Mouse (Mus musculus): Measurements from ENCODE around the gene Tmem110. TPM values are rescaled to one million over a fixed set of nuclear protein-coding genes. Genes with fewer than 3 reads are reported as not detected.

The Tmem110 gene
- polyA plus RNA-seq, 1 experiment from 2014 or later = 30.4 TPM

- Histone ChIP-seq H3K27me3 (no peaks in the 10 kb centered on the region), H3K4me3 (no peak overlapping the region), H3K4me1 (peaks cover 14% of the 10 kb centered on the region), H3K36me3 (peaks cover 27% of the 10 kb centered on the region), H3K9me3 (no peaks in the 10 kb centered on the region), H3K27ac (no peak overlapping the region; the same call in 1 of the 2 replicates), H3K9ac (no peak overlapping the region), H3K4me2 (replicated peaks) (no peak overlapping the region)
- WGBS = 76% methylated on average over 8 of the region's 8 CpGs
- no peak for ATAC-seq (ENCODE audit: low FRiP score, low read depth)
These were observed 54.9 kb downstream of the Tmem110 start for GRCm38 (mm10) chr14:30880251-30880650.

GRCm38 (mm10) chr14:30880811-30881717, 55.7 kb downstream of the Tmem110 start:
- peaks cover 19% of the 10 kb centered on the region for H3K36me3 ChIP-seq
- no peaks in the 10 kb centered on the region for H3K9me3 ChIP-seq
- no peak overlapping the region for H3K9ac ChIP-seq
- H3K4me2 ChIP-seq (replicated peaks) = no peak overlapping the region
- H3K4me1 ChIP-seq = peaks cover 14% of the 10 kb centered on the region
- no peak for ATAC-seq (ENCODE audit: low FRiP score, low read depth)
- H3K27me3 ChIP-seq = no peaks in the 10 kb centered on the region
- no peak overlapping the region for H3K4me3 ChIP-seq
- no peak overlapping the region for H3K27ac ChIP-seq
- WGBS = 85% methylated on average over 17 of the region's 17 CpGs

DNA sequence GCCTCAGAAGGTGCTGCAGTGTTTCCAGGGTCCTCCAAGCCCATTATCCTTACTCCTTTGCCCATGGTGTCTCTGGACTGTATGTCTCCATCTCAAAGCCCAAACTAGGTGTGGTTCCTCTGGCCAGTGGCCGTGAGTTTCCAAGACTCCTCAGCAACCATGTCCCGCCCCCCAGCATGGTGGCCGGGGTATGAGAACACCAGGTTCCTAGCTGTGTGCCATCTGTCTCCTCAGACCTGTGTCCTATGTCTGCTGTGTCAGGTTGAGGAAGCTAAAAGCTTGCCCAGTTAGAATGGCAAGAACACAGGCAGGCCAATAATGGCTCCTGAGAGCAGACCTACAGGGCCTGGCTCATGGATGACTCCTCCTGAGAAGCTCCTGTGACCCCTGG, 56.3 kb downstream of the Tmem110 start:
- H3K9ac ChIP-seq = no peak overlapping the region
- peaks cover 14% of the 10 kb centered on the region for H3K4me1 ChIP-seq
- peaks cover 13% of the 10 kb centered on the region for H3K36me3 ChIP-seq
- H3K4me3 ChIP-seq = no peak overlapping the region
- H3K27me3 ChIP-seq = no peaks in the 10 kb centered on the region
- no peak overlapping the region for H3K27ac ChIP-seq
- ATAC-seq (ENCODE audit: low FRiP score, low read depth) = no peak
- WGBS = 79% methylated on average over 3 of the region's 3 CpGs
- H3K9me3 ChIP-seq = no peaks in the 10 kb centered on the region
- H3K4me2 ChIP-seq (replicated peaks) = no peak overlapping the region

GRCm38 (mm10) chr14:30885298-30885697, 59.9 kb downstream of the Tmem110 start:
- Histone ChIP-seq H3K4me1 (peaks cover 8% of the 10 kb centered on the region; the same call in 1 of the 2 replicates), H3K9me3 (no peaks in the 10 kb centered on the region), H3K27me3 (no peaks in the 10 kb centered on the region), H3K27ac (no peak overlapping the region), H3K36me3 (no peaks in the 10 kb centered on the region), H3K4me3 (no peak overlapping the region), H3K9ac (no peak overlapping the region), H3K4me2 (replicated peaks) (no peak overlapping the region)
- no peak for ATAC-seq (ENCODE audit: low FRiP score, low read depth)
- 18% methylated on average over 3 of the region's 3 CpGs for WGBS

DNA sequence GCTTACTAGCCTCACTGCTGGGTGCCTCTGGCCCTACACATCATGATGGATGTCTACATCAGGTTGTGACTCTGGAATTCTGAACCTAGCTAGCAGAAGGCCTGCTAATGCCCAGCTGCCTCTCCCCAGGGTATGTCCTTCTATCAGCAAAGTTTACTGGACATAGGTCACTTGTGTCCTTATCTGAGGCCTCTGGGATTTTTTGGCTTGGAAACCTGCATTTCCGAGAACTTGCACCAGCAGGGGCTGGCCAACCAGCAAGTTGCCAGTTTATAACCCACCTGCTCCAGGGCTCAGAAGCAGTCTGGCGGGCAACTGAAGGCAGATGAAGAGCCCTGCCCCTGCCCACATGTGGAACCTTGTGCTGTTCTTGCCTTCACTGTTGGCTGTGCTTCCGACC, 60.8 kb downstream of the Tmem110 start, which contains the start of gene Itih4:
Gene Itih4, plus strand, starts transcription at position 273 of the 400 bp plus-strand sequence.
- no peaks in the 10 kb centered on the region for H3K27me3 ChIP-seq
- no peak within 1 kb of the TSS for H3K27ac ChIP-seq
- no peaks in the 10 kb centered on the region for H3K36me3 ChIP-seq
- no peak within 1 kb of the TSS for H3K4me3 ChIP-seq
- H3K4me2 ChIP-seq (replicated peaks) = no peak within 1 kb of the TSS
- ATAC-seq (ENCODE audit: low FRiP score, low read depth) = no peak
- H3K9me3 ChIP-seq = no peaks in the 10 kb centered on the region
- H3K9ac ChIP-seq = no peak within 1 kb of the TSS
- peaks cover 8% of the 10 kb centered on the region; the same call in 1 of the 2 replicates for H3K4me1 ChIP-seq
- 83% methylated on average over 3 of the region's 3 CpGs for WGBS

- no peak; the same call in 1 of the 2 replicates for ATAC-seq (ENCODE audit: low FRiP score, low read depth)
- Histone ChIP-seq H3K27ac (no peak overlapping the region), H3K27me3 (no peaks in the 10 kb centered on the region), H3K4me1 (peaks cover 8% of the 10 kb centered on the region; the same call in 1 of the 2 replicates), H3K4me2 (replicated peaks) (peak overlapping the region; percentile 40), H3K4me3 (no peak overlapping the region), H3K9ac (no peak overlapping the region), H3K9me3 (no peaks in the 10 kb centered on the region), H3K36me3 (no peaks in the 10 kb centered on the region)
- 17% methylated on average over 9 of the region's 9 CpGs for WGBS
These were observed 62.9 kb downstream of the Tmem110 start for GRCm38 (mm10) chr14:30888271-30888732.

GRCm38 (mm10) chr14:30899972-30900371, 74.6 kb downstream of the Tmem110 start:
- no peaks in the 10 kb centered on the region for H3K27me3 ChIP-seq
- H3K4me1 ChIP-seq = no peaks in the 10 kb centered on the region
- no peak overlapping the region for H3K4me2 ChIP-seq (replicated peaks)
- H3K4me3 ChIP-seq = no peak overlapping the region
- no peak overlapping the region for H3K27ac ChIP-seq
- H3K9me3 ChIP-seq = no peaks in the 10 kb centered on the region
- ATAC-seq (ENCODE audit: low FRiP score, low read depth) = no peak
- WGBS = 72% methylated on average over 3 of the region's 3 CpGs
- no peaks in the 10 kb centered on the region for H3K36me3 ChIP-seq
- H3K9ac ChIP-seq = no peak overlapping the region

GRCm38 (mm10) chr14:30902628-30903027, 77.2 kb downstream of the Tmem110 start:
- Histone ChIP-seq H3K27me3 (no peaks in the 10 kb centered on the region), H3K4me3 (no peak overlapping the region), H3K27ac (no peak overlapping the region), H3K36me3 (no peaks in the 10 kb centered on the region), H3K9me3 (no peaks in the 10 kb centered on the region), H3K4me2 (replicated peaks) (no peak overlapping the region), H3K4me1 (no peaks in the 10 kb centered on the region), H3K9ac (no peak overlapping the region)
- WGBS = 89% methylated on average over 5 of the region's 5 CpGs
- ATAC-seq (ENCODE audit: low FRiP score, low read depth) = no peak

DNA sequence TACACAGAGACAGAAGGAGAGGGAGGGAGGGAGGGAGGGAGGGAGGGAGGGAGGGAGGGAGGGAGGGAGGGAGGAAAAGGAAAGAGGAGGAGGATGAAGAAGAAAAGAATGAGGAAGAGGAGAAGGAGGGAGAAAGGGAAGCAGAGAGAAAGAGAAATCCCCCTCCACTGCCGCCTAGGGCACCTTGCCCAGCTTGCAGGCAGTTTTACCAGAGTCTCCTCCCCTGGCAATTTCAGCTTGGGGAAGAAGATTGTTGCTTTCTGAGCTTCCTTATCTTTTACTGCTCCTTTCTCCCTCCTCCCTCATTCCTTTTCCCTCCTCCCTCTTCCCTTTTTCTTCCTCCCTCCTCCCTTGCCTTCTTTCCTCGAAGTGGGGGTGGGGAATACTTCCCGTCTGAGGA, 77.6 kb downstream of the Tmem110 start:
- no peak overlapping the region for H3K27ac ChIP-seq
- WGBS = 60% methylated on average over 3 of the region's 3 CpGs
- no peaks in the 10 kb centered on the region for H3K4me1 ChIP-seq
- no peak overlapping the region for H3K4me3 ChIP-seq
- no peak overlapping the region for H3K4me2 ChIP-seq (replicated peaks)
- H3K27me3 ChIP-seq = no peaks in the 10 kb centered on the region
- H3K9me3 ChIP-seq = no peaks in the 10 kb centered on the region
- H3K9ac ChIP-seq = no peak overlapping the region
- ATAC-seq (ENCODE audit: low FRiP score, low read depth) = no peak
- H3K36me3 ChIP-seq = no peaks in the 10 kb centered on the region

GRCm38 (mm10) chr14:30904307-30904706, 78.9 kb downstream of the Tmem110 start:
- no peak overlapping the region for H3K4me3 ChIP-seq
- H3K36me3 ChIP-seq = no peaks in the 10 kb centered on the region
- H3K27me3 ChIP-seq = no peaks in the 10 kb centered on the region
- no peaks in the 10 kb centered on the region for H3K9me3 ChIP-seq
- H3K9ac ChIP-seq = no peak overlapping the region
- 89% methylated on average over 8 of the region's 8 CpGs for WGBS
- ATAC-seq (ENCODE audit: low FRiP score, low read depth) = no peak
- H3K4me1 ChIP-seq = no peaks in the 10 kb centered on the region
- H3K27ac ChIP-seq = no peak overlapping the region
- no peak overlapping the region for H3K4me2 ChIP-seq (replicated peaks)

- ATAC-seq (ENCODE audit: low FRiP score, low read depth) = no peak
- Histone ChIP-seq H3K27me3 (no peaks in the 10 kb centered on the region), H3K9me3 (no peaks in the 10 kb centered on the region), H3K36me3 (no peaks in the 10 kb centered on the region), H3K9ac (no peak overlapping the region), H3K4me2 (replicated peaks) (no peak overlapping the region), H3K4me1 (no peaks in the 10 kb centered on the region), H3K27ac (no peak overlapping the region), H3K4me3 (no peak overlapping the region)
- WGBS = 91% methylated on average over 6 of the region's 6 CpGs
These were observed 80.6 kb downstream of the Tmem110 start for GRCm38 (mm10) chr14:30906001-30906400.

DNA sequence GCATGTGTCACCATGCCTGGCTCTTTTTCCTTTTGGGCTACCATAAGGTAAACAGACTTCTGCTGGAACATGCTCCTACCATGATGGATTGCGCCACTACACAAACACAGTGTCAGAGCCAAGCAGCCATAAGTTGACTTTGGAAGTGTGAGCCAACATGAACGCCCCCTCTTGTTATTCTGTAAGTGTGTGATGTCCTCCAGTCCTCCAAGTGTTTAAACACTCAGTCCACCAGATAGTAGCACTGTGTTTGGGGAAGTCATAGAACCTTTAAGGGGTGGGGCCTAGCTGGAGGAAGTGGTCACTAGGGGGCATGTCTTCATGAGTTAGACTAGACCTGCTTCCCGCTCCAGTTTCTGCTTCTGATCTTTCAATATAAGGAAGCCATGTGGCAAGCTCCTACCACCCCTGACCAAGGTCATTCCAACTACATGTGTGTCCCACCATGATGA, 82.5 kb downstream of the Tmem110 start:
- no peak for ATAC-seq (ENCODE audit: low FRiP score, low read depth)
- H3K9me3 ChIP-seq = no peaks in the 10 kb centered on the region
- 77% methylated on average over 3 of the region's 3 CpGs for WGBS
- H3K4me1 ChIP-seq = no peaks in the 10 kb centered on the region; the same call in 1 of the 2 replicates
- no peak overlapping the region for H3K4me3 ChIP-seq
- H3K27ac ChIP-seq = no peak overlapping the region
- H3K9ac ChIP-seq = no peak overlapping the region
- H3K4me2 ChIP-seq (replicated peaks) = no peak overlapping the region
- no peaks in the 10 kb centered on the region for H3K27me3 ChIP-seq
- no peaks in the 10 kb centered on the region for H3K36me3 ChIP-seq
